Mouse (Mus musculus) erythroblast, embryonic 14.5 days (primary cell): ENCODE results near the gene Slc22a14.

ENCODE experiments used
- GATA1 ChIP-seq: IDR thresholded peaks from 2 replicates; pipeline ENCODE4 v1.6.1; 2012; ENCODE audit warnings: low read length, inconsistent platforms, mixed read lengths
- TAL1 ChIP-seq: IDR thresholded peaks from 3 replicates; pipeline ENCODE4 v1.6.1; 2012; ENCODE audit warnings: low read length, inconsistent platforms, mixed read lengths

DNA sequence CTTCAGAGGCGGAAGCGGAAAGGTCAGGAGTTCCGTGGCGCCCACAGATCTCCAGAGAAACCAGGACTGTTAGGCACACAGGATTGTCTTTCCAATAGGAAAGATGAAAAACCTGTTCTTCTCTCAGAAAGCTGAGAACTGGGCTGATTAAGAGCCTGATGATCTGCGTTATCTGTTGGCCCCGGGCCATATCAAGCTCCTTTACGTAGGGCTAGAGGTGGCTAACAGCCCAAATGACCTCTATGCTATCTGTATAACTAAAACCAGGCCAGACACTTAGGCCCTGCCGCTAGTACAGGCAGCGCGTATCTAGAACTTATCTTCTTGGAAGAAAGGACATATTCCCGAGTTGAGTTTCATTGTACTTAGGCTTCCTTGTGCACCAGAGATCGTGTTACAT lies 2.1 kb downstream of the Slc22a14 start:
- TF ChIP-seq GATA1 (no peak), TAL1 (no peak)
